Mouse (Mus musculus) ES-CJ7 (cell line): ENCODE measurements around the gene Krtap28-10.

Experiments
- DNase-seq: peaks from one replicate; pipeline ENCODE4 v3.0.0; 2011; ENCODE audit warnings: low read depth, low spot score

The Krtap28-10 gene

GRCm38 (mm10) chr1:83014477-83014876 lies 27.8 kb downstream of the Krtap28-10 start:
- DNase-seq = no peak

GRCm38 (mm10) chr1:83007471-83007870 lies 34.8 kb downstream of the Krtap28-10 start:
- no peak for DNase-seq

- no peak for DNase-seq
These were observed 35.8 kb downstream of the Krtap28-10 start for GRCm38 (mm10) chr1:83006218-83007179.

GRCm38 (mm10) chr1:83000306-83000705 lies 42.0 kb downstream of the Krtap28-10 start, which contains the start of gene Gm47959:
Gm47959 (plus strand) TSS chr1:83000548.
- DNase-seq = peak; percentile 76

- no peak for DNase-seq
These were observed 48.3 kb downstream of the Krtap28-10 start for GRCm38 (mm10) chr1:82993947-82994346.

- no peak for DNase-seq
These were observed 50.2 kb downstream of the Krtap28-10 start for GRCm38 (mm10) chr1:82992093-82992492.

GRCm38 (mm10) chr1:82991596-82991995 lies 50.7 kb downstream of the Krtap28-10 start:
- no peak for DNase-seq
